Mouse (Mus musculus): Measurements from ENCODE around the gene 2310034C09Rik. TPM values are rescaled to one million over a fixed set of nuclear protein-coding genes. Genes with fewer than 3 reads are reported as not detected.

2310034C09Rik gene
- not detected for polyA plus RNA-seq (2014; fragmentation: Illumina TruSeq; extraction: RNeasy Lipid Tissue Mini Kit (QIAGEN cat#74804); ENCODE audit: low read depth, low replicate concordance)

DNA sequence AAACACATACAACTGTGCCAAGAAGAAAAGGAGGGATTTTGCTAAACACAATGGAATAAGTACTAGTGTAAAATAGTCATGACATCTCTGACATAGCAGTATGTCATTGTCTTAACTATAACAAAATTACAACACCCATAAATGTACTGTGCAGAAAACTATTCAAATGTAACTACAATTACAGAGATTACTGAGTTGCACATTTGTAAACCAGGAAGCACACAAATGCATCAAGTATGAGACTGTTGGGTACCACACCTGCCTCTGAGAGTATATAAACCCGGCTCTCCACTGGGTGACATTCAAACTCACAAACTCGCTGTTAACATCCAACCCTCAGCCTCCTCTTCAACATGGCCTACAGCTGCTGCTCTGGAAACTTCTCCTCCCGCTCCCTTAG lies at the start of gene 2310034C09Rik:
2310034C09Rik (plus strand) TSS at position 301 of the 400 bp plus-strand sequence.

DNA sequence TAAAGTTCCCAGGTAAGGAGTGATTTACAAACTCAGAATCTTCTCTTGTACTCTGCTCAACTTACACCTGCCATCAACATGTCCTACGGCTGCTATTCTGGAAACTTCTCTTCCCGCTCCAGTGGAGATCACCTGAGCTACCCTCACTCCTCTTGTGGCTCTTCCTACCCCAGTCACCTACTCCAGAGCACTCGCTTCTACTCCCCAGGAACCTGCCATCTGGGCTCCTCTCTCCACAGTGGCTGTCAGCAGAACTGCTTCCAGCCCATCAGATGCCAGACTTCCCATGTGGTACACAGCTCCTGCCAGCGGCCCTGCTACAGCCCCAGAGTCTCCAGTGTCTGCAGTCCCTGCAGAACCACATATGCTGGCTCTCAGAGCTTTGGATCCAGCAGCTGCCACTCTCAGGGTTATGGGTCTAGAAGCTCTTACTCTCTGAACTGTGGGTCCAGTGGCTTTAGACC lies 29.8 kb upstream of the 2310034C09Rik start, which contains the start of gene Krtap13-1:
Krtap13-1 (plus strand) TSS at position 51 of the 464 bp plus-strand sequence.

DNA sequence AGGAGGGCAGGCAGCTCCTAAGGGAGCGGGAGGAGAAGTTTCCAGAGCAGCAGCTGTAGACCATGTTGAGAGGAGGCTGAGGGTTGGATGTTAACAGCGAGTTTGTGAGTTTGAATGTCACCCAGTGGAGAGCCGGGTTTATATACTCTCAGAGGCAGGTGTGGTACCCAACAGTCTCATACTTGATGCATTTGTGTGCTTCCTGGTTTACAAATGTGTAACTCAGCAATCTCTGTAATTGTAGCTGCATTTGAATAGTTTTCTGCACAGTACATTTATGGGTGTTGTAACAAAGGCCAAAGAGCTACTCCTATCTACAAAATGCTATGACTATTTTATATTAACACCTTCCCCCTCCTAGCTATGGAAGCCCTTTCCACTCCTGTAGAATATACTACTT lies 7.1 kb upstream of the 2310034C09Rik start, which contains the start of gene Krtap13:
Krtap13 (minus strand) TSS at position 101 of the 400 bp plus-strand sequence.

DNA sequence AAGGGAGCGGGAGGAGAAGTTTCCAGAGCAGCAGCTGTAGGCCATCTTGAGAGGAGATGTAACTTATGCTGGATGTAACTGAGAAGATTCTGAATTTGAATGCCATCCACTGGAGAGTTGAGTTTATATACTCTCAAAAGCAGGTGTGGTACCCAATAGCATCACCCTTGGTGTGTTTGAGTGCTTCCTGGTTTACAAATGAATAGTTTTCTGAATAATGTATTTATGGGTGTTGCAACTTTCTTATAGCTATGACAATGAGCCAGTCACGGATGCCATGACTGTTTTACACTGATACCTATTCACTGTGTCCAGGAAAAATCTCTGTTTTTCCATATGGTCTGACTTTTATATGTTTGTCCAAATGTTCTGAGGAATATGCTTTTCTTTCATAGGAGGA lies 15.5 kb downstream of the 2310034C09Rik start, which contains the start of gene 2310057N15Rik:
2310057N15Rik (minus strand) TSS at position 101 of the 400 bp plus-strand sequence.

DNA sequence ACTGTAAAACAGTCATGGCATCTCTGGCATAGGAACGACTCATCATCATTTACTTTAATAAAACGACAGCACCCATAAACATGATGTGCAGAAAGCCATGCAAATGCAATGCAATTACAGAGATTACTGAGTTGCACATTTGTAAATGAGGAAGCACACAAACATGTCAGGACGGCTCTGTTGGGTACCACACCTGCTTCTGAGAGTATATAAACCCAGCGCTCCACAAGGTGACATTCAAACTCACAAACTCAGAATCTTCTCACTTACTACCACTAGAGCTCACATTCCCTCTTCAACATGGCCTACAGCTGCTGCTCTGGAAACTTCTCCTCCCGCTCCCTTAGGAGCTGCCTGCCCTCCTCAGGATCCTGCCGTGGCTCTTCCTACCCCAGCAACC lies 18.9 kb downstream of the 2310034C09Rik start, which contains the start of gene Gm5965:
Gm5965 (plus strand) TSS at position 301 of the 400 bp plus-strand sequence.

Other genes starting within 250 kb of the 2310034C09Rik start
- not detected for gene Cldn8, start 195.7 kb upstream of the 2310034C09Rik start, polyA plus RNA-seq (2014; fragmentation: Illumina TruSeq; extraction: RNeasy Lipid Tissue Mini Kit (QIAGEN cat#74804); ENCODE audit: low read depth, low replicate concordance)
- not detected for gene Krtap24-1, start 146.6 kb upstream of the 2310034C09Rik start, polyA plus RNA-seq (2014; fragmentation: Illumina TruSeq; extraction: RNeasy Lipid Tissue Mini Kit (QIAGEN cat#74804); ENCODE audit: low read depth, low replicate concordance)
- gene 2310079G19Rik, start 131.2 kb upstream of the 2310034C09Rik start, polyA plus RNA-seq (2014; fragmentation: Illumina TruSeq; extraction: RNeasy Lipid Tissue Mini Kit (QIAGEN cat#74804); ENCODE audit: low read depth, low replicate concordance) = not detected
- gene Krtap26-1, start 111.1 kb upstream of the 2310034C09Rik start, polyA plus RNA-seq (2014; fragmentation: Illumina TruSeq; extraction: RNeasy Lipid Tissue Mini Kit (QIAGEN cat#74804); ENCODE audit: low read depth, low replicate concordance) = not detected
- not detected for gene Krtap27-1, start 87.2 kb upstream of the 2310034C09Rik start, polyA plus RNA-seq (2014; fragmentation: Illumina TruSeq; extraction: RNeasy Lipid Tissue Mini Kit (QIAGEN cat#74804); ENCODE audit: low read depth, low replicate concordance)
- not detected for gene 2310061N02Rik, start 50.9 kb upstream of the 2310034C09Rik start, polyA plus RNA-seq (2014; fragmentation: Illumina TruSeq; extraction: RNeasy Lipid Tissue Mini Kit (QIAGEN cat#74804); ENCODE audit: low read depth, low replicate concordance)
- not detected for gene Krtap13-1, start 30.0 kb upstream of the 2310034C09Rik start, polyA plus RNA-seq (2014; fragmentation: Illumina TruSeq; extraction: RNeasy Lipid Tissue Mini Kit (QIAGEN cat#74804); ENCODE audit: low read depth, low replicate concordance)
- gene Krtap13, start 7.2 kb upstream of the 2310034C09Rik start, polyA plus RNA-seq (2014; fragmentation: Illumina TruSeq; extraction: RNeasy Lipid Tissue Mini Kit (QIAGEN cat#74804); ENCODE audit: low read depth, low replicate concordance) = not detected
- gene 2310057N15Rik, start 15.4 kb downstream of the 2310034C09Rik start, polyA plus RNA-seq (2014; fragmentation: Illumina TruSeq; extraction: RNeasy Lipid Tissue Mini Kit (QIAGEN cat#74804); ENCODE audit: low read depth, low replicate concordance) = not detected
- not detected for gene Gm5965, start 19.0 kb downstream of the 2310034C09Rik start, polyA plus RNA-seq (2014; fragmentation: Illumina TruSeq; extraction: RNeasy Lipid Tissue Mini Kit (QIAGEN cat#74804); ENCODE audit: low read depth, low replicate concordance)
- gene Gm20741, start 53.4 kb downstream of the 2310034C09Rik start, polyA plus RNA-seq (2014; fragmentation: Illumina TruSeq; extraction: RNeasy Lipid Tissue Mini Kit (QIAGEN cat#74804); ENCODE audit: low read depth, low replicate concordance) = not detected
- not detected for gene Krtap15, start 61.4 kb downstream of the 2310034C09Rik start, polyA plus RNA-seq (2014; fragmentation: Illumina TruSeq; extraction: RNeasy Lipid Tissue Mini Kit (QIAGEN cat#74804); ENCODE audit: low read depth, low replicate concordance)
- gene Krtap14, start 67.3 kb downstream of the 2310034C09Rik start, polyA plus RNA-seq (2014; fragmentation: Illumina TruSeq; extraction: RNeasy Lipid Tissue Mini Kit (QIAGEN cat#74804); ENCODE audit: low read depth, low replicate concordance) = not detected
- not detected for gene Krtap19-1, start 110.6 kb downstream of the 2310034C09Rik start, polyA plus RNA-seq (2014; fragmentation: Illumina TruSeq; extraction: RNeasy Lipid Tissue Mini Kit (QIAGEN cat#74804); ENCODE audit: low read depth, low replicate concordance)
- gene Krtap19-2, start 115.4 kb downstream of the 2310034C09Rik start, polyA plus RNA-seq (2014; fragmentation: Illumina TruSeq; extraction: RNeasy Lipid Tissue Mini Kit (QIAGEN cat#74804); ENCODE audit: low read depth, low replicate concordance) = not detected
- gene Krtap19-3, start 119.2 kb downstream of the 2310034C09Rik start, polyA plus RNA-seq (2014; fragmentation: Illumina TruSeq; extraction: RNeasy Lipid Tissue Mini Kit (QIAGEN cat#74804); ENCODE audit: low read depth, low replicate concordance) = not detected
- gene Krtap19-4, start 126.2 kb downstream of the 2310034C09Rik start, polyA plus RNA-seq (2014; fragmentation: Illumina TruSeq; extraction: RNeasy Lipid Tissue Mini Kit (QIAGEN cat#74804); ENCODE audit: low read depth, low replicate concordance) = not detected
- gene Krtap19-5, start 137.6 kb downstream of the 2310034C09Rik start, polyA plus RNA-seq (2014; fragmentation: Illumina TruSeq; extraction: RNeasy Lipid Tissue Mini Kit (QIAGEN cat#74804); ENCODE audit: low read depth, low replicate concordance) = not detected
- not detected for gene Krtap19-9b, start 173.4 kb downstream of the 2310034C09Rik start, polyA plus RNA-seq (2014; fragmentation: Illumina TruSeq; extraction: RNeasy Lipid Tissue Mini Kit (QIAGEN cat#74804); ENCODE audit: low read depth, low replicate concordance)
- not detected for gene Krtap16-3, start 204.0 kb downstream of the 2310034C09Rik start, polyA plus RNA-seq (2014; fragmentation: Illumina TruSeq; extraction: RNeasy Lipid Tissue Mini Kit (QIAGEN cat#74804); ENCODE audit: low read depth, low replicate concordance)